Mouse (Mus musculus) layer of hippocampus, adult 9-11 months (tissue): ENCODE measurements around the gene Pla2g2e.
A peak's percentile ranks its signal among the peaks of the same experiment; 100 is the strongest.
"Not testable (repeated sequence)": the region's sequence is repeated elsewhere in the genome, so short reads cannot be mapped to it uniquely, and the experiment has no call there.

Experiments
- DNase-seq: peaks from one replicate; pipeline ENCODE4 v3.0.0; 2022

Gene Pla2g2e

DNA sequence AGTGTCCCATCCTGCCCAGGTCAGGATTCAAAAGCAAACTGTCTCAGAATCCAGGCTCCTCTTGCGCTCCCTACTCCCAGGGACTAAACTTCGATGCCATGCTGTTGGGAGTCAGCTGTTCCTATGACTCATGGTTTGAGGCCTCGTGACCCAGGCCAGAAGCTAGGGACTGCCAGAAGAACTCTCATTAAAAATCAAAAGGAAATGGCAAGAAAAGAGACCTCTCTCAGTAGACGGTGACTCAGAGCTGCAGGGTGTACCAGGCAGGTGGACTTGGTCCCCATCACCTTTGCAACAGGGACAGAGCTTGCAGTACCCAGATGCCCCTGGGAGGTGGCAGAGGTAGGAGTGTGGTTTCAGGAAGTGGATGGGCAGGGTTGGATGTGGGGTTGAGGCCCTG lies at the start of gene Pla2g2e:
TSS of gene Pla2g2e (plus strand) at position 212 of the 400 bp plus-strand sequence.
- DNase-seq: no peak

DNA sequence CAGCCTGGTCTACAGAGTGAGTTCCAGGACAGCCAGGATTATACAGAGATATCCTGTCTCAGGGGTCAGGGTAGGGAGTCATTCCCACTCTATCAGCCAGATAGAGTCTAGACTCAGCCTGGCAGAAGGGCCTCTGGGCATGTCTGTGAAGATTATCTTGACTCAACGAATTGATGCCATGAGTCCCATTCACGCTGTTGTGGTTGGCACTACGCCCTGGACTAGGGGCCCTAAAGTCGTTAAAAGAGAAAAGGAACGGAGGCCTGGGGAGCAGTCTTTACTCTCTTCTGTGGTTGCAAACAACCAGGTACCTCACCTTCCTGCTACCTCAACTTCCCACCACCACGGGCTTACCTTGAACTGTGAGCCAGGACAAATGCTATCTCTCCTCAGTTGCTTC lies 37.9 kb upstream of the Pla2g2e start:
- no peak for DNase-seq

DNA sequence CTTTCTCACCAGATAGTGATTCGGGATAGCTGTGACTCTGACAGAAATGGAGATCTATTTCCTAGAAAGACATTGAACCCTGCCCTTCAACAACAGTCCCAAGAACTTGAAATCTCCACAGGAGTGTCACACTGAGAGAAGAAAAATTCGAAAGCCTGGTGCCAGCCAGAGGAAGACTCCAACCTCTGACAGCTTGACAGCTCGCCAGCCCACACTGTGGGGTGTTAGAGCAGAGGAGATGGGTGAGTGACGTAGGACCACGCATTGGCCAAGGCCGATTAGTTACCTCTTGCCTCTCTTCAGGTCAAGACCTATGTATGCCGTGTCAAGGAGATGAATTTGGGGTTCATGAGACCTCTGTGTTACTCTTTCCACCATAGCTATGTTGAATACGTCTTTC lies 37.0 kb upstream of the Pla2g2e start:
- no peak for DNase-seq

- peak; percentile 91 for DNase-seq
These were observed 36.4 kb upstream of the Pla2g2e start for GRCm38 (mm10) chr4:138841386-138841785.

DNA sequence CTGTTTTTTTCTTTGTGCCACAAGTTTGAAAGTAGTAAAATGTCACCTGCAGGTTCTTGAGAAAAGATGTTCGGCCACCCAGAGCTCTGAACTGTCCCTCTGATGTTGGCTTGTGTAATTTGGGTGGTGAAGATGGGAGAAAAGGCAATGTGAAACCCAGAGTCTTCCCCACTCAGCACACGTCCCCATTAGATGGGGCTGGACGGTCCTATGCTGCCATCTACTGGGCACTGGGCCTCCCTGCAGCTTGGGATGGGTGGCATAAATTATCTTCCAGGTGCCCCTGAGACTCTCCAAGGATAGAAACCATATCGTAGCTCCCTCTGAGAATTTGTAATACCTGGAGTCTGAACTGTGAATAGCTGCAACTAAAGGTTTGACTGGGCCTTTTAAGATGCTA lies 26.3 kb upstream of the Pla2g2e start:
- DNase-seq: peak; percentile 48

DNA sequence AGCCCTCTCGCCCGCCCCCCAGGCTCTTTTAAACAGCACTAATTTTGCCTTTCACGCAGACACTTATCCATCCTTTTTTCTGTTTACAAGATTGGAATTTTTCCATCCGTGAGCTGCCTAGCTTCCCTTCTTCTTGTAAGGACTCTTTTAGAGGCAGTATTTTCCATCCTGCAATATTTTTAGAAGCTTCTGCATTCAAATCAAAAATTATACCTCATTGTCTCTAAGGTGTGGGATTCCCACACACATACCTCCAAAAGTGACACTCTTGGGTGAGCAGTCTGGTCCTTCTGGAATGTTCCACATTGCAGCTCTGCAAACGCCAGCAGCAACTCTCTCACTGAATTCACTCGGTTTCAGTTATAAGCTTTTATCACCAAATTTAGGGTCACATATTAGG lies 24.8 kb upstream of the Pla2g2e start:
- DNase-seq: no peak

GRCm38 (mm10) chr4:138855092-138855632 lies 22.6 kb upstream of the Pla2g2e start:
- no peak for DNase-seq

- peak; percentile 65 for DNase-seq
These were observed 21.3 kb upstream of the Pla2g2e start for GRCm38 (mm10) chr4:138856491-138856890.

GRCm38 (mm10) chr4:138857576-138857975 lies 20.2 kb upstream of the Pla2g2e start:
- no peak for DNase-seq

GRCm38 (mm10) chr4:138858446-138858845 lies 19.3 kb upstream of the Pla2g2e start:
- DNase-seq: peak; percentile 42

GRCm38 (mm10) chr4:138859245-138859644 lies 18.5 kb upstream of the Pla2g2e start:
- no peak for DNase-seq

GRCm38 (mm10) chr4:138859728-138860127 lies 18.0 kb upstream of the Pla2g2e start:
- DNase-seq: peak; percentile 59

DNA sequence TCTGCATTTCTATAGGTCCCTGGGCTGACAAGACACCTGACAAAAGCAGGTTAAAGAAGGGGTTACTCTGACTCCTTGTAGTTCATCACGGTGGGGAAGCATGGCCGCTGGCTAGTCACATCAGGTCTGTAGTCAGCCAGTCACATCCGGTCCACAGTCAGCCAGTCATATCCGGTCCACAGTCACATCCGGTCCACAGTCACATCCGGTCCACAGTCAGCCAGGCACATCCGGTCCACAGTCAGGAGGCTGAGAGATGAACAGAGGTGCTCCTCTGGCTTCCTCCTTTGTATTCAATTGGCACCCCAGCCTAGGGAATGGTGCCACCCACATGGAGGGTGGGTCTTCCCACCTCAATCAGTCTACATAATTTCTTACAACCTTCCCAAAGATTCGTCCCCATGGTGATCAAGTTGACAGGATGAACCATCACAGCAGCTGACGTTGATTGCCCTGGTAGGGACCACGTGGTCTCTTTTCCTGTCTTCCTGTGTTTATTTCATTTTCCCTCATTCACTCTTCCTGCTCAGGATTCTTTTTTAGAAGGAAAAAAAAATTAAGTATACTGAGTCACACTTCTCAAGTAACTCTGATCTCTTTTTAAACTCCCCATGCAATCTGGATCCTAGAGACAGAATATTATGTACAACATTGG lies 14.3 kb upstream of the Pla2g2e start, which contains the start of gene Pla2g5:
TSS of gene Pla2g5 (minus strand) at position 139 of the 655 bp plus-strand sequence.
- DNase-seq: no peak

- DNase-seq: no peak
These were observed 12.7 kb upstream of the Pla2g2e start for GRCm38 (mm10) chr4:138865092-138865491.

DNA sequence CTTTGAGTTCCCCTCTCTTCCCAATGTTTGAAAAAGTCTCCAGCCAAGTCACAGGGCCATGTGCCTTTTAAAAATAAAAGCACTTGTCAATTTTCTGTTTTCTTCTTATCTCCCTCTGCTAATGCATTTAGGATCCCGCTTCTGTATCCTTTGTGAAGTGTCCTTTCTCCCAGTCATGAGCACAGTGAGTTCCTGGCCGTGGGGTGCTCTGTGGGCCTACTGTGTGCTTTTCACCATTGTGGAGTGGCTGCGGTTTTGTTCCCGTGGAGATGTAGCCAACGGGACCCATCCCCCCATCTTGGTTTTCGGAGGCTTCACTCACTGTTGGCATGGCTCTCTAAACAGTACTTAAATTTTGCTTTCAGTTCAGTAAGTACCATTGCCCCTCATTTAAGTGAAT lies 11.8 kb upstream of the Pla2g2e start:
- DNase-seq: no peak

DNA sequence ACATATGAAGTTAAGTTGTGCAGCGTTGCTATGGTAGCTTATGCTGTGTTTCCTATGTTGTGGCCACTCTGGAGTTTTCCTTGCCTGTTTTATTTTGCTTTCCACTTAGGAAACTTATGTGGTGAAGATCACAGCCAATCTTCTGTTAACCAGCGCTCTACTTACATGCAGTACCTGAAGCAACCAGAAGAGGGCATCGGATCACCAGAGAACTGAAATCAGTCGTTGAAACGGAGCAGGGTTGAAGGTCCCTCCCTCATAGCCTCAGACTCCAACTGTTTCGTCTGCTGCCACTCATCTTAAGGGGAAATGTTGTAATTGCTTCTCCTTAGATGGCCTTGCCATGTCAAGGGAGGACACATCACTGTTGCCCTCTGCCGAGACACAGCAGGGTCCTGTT lies 11.3 kb upstream of the Pla2g2e start:
- peak; percentile 52 for DNase-seq

DNA sequence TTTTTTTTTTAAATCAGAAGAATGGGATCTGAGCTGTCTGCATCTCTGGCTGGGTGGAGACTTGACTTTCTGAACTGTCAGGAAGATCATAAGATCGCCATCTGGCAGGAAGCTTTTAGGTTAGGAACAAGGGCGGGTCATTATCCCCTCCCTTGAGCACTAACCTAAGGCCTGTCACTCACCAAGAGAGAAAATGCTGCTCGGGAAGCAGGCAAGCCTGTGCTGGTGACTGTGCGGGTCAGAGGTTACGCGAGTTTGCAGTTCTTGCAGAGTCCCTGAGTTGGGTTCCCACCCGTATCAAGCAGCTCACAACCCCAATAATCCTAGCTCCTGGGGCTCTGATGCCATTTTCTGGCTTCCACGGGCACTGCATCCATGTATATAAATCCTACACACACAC lies 9.1 kb upstream of the Pla2g2e start:
- DNase-seq: no peak

GRCm38 (mm10) chr4:138873864-138874263 lies 3.9 kb upstream of the Pla2g2e start, which contains the start of gene Gm13030:
TSS of gene Gm13030 (minus strand) at chr4:138873964.
- no peak for DNase-seq

DNA sequence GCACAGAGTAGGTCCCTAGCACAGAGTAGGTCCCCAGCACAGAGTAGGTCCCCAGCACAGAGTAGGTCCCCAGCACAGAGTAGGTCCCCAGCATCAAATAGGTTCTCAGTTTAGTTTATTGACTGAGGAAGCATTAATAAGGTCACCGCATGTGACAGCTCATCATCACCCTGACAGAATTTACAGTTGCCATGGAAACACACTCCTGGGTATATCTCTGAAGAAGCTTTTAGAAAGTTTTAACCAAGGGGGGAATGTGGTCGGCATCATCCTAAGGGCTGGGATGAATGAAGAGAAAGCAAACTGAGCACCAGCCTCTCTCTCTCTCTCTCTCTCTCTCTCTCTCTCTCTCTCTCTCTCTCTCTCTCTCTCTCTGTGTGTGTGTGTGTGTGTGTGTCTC lies 2.5 kb upstream of the Pla2g2e start:
- not testable (repeated sequence) for DNase-seq

- DNase-seq: no peak
These were observed 1.8 kb upstream of the Pla2g2e start for GRCm38 (mm10) chr4:138875986-138876385.

DNA sequence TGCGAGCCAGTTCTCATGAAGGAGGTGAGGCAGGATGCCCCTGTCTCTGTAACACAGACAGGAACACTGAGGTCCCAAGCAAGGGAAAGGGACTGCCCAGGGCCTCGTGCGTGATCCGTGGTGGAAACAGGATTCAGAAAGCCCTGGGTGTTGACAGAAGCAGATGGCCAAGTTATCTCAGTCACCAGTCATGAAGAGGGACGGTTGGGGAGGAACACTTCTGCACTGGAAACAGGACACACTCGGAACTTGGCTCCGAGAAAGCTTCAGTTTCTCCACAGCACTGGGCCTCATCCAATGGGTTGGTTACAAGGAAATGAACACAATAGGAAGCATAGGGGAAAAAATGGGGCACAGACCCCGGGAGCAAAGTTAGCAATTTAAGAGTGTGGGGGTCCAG lies 1.0 kb downstream of the Pla2g2e start:
- DNase-seq: no peak

DNA sequence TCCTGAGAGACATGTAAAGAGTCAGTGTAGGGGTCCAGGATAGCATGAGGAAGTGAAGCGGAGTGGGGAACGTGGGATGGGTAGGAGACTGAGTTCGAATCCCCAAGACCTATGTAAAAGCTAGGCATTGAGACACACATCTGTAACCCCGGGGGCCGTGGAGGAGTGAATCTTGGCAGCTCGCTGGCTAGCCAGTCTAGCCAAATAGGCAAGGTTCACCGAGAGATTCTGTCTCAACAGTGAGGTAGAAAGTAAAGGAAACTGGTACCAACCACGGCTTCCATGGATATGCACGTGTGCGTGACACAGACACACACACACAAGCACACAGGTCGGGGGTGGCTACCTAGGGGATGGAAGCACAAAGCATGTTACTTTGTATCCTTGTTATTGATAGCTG lies 2.1 kb downstream of the Pla2g2e start:
- DNase-seq: no peak

DNA sequence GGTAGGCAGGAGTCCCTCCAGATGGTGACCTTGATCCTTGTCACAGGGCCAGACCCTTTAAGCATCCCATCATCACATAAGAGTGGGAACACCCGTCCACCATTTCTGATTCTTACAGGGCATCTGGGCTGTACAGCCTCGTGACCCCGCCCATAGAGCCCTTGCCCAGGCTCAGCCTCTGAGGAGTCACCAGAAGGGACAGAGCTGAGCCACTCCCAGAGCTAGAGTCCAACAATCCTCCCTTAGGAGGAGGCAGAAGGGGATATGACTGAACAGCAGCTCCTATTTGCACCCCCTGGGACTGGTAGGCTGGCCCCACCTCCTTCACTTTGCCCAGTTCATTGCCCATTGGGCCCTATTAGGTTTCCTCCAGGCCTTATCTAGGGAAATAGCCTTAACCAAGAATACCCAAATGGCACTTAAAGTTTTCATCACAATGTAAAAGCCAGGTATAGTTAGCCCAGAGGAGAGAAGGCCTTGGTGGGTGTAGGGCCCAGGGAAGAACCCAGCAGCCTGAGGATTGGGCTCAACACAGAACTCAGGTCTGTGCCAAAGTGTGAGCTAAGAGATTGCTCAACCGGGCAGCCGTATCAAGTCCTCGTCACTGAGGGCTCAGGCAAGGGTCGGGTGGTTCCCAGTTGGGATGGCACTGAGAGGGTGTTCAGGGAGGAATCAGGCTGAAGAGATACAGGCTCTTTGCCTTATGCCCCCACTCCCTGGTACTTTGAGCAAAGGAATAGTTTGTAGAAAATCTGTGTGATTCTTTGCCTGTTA lies 3.3 kb downstream of the Pla2g2e start:
- DNase-seq: no peak

- DNase-seq: no peak
These were observed 4.4 kb downstream of the Pla2g2e start for GRCm38 (mm10) chr4:138882179-138882578.
